Mouse (Mus musculus) adrenal gland, adult 8-10 months (tissue): ENCODE results near the gene Olfr94. TPM values are rescaled to one million over a fixed set of nuclear protein-coding genes. Genes with fewer than 3 reads are reported as not detected.

Experiments used
- total RNA-seq, 4 experiments: library from RNA; stranded (reverse); gene quantifications; 2 replicates each; pipeline ENCODE4 v1.2.4; 2022

Gene Olfr94
- total RNA-seq, 4 experiments from 2014 or later, result not detected

Other genes with a start within 250 kb of the Olfr94 start
- gene Ppp1r11, start 249.3 kb downstream of the Olfr94 start, total RNA-seq, result 100 to 1,000 TPM in 1 of 4 experiments, 10 to 100 TPM in 3; 74.5 to 104 (median 81.9) TPM
- gene Znrd1, start 242.4 kb downstream of the Olfr94 start, total RNA-seq, result 10 to 100 TPM; 39.0 to 48.4 (median 43.6) TPM
- 10 to 100 TPM; 10.8 to 13.1 (median 11.9) TPM for gene Znrd1as, start 242.4 kb downstream of the Olfr94 start, total RNA-seq
- gene 2410137M14Rik, start 219.8 kb downstream of the Olfr94 start, total RNA-seq, result not detected
- under 1 TPM in 1 of 4 experiments, not detected in 3; 0.14 TPM for gene H2-M5, start 211.5 kb downstream of the Olfr94 start, total RNA-seq
- 1 to 10 TPM; 2.0 to 2.6 (median 2.3) TPM for gene Zfp57, start 199.8 kb downstream of the Olfr94 start, total RNA-seq
- not detected for gene Mog, start 177.6 kb downstream of the Olfr94 start, total RNA-seq
- 10 to 100 TPM; 25.3 to 63.8 (median 50.8) TPM for gene Gabbr1, start 155.0 kb downstream of the Olfr94 start, total RNA-seq
- not detected for gene Olfr90, start 112.5 kb downstream of the Olfr94 start, total RNA-seq
- not detected for gene Olfr91, start 102.7 kb downstream of the Olfr94 start, total RNA-seq
- gene Olfr92, start 80.9 kb downstream of the Olfr94 start, total RNA-seq, result not detected
- gene Olfr93, start 39.5 kb downstream of the Olfr94 start, total RNA-seq, result not detected
- gene Ubd, start 7.1 kb downstream of the Olfr94 start, total RNA-seq, result 1 to 10 TPM in 1 of 4 experiments, under 1 TPM in 2, not detected in 1; 0.31 to 3.1 (median 0.65) TPM
- not detected for gene Olfr95, start 12.1 kb upstream of the Olfr94 start, total RNA-seq
- not detected for gene Olfr96, start 19.2 kb upstream of the Olfr94 start, total RNA-seq
- gene Olfr97, start 36.3 kb upstream of the Olfr94 start, total RNA-seq, result not detected
- gene Olfr98, start 62.8 kb upstream of the Olfr94 start, total RNA-seq, result not detected
- gene H2-M3, start 69.2 kb upstream of the Olfr94 start, total RNA-seq, result 1 to 10 TPM; 5.5 to 8.0 (median 6.8) TPM
- gene Olfr99, start 82.5 kb upstream of the Olfr94 start, total RNA-seq, result not detected
- gene Olfr101, start 103.3 kb upstream of the Olfr94 start, total RNA-seq, result not detected
- gene Olfr102, start 116.1 kb upstream of the Olfr94 start, total RNA-seq, result not detected
- not detected for gene Olfr103, start 138.7 kb upstream of the Olfr94 start, total RNA-seq
- gene Olfr104-ps, start 158.6 kb upstream of the Olfr94 start, total RNA-seq, result not detected
- gene Olfr105-ps, start 178.0 kb upstream of the Olfr94 start, total RNA-seq, result not detected
- not detected for gene Olfr106-ps, start 189.4 kb upstream of the Olfr94 start, total RNA-seq
- gene Olfr107, start 198.2 kb upstream of the Olfr94 start, total RNA-seq, result not detected
- gene Olfr108, start 244.5 kb upstream of the Olfr94 start, total RNA-seq, result not detected